Mouse (Mus musculus) heart, adult 18-20 months (tissue): ENCODE data around the gene Zdhhc16. TPM values are rescaled to one million over a fixed set of nuclear protein-coding genes. Genes with fewer than 3 reads are reported as not detected.

Experiments used
- DNase-seq, 2 experiments: peaks; one replicate each; pipeline ENCODE4 v3.0.0; 2021 to 2022; ENCODE audit warnings: mixed read lengths in 1 of 2
- long read RNA-seq, 2 experiments: library from polyadenylated mRNA; stranded (forward); transcript quantifications; one replicate each; pipeline ENCODE4 v2.0.0; 2021
- total RNA-seq, 2 experiments: library from RNA; stranded (reverse); gene quantifications; 2 replicates each; pipeline ENCODE4 v1.2.3; 2021

Zdhhc16 gene
- total RNA-seq, result 10 to 100 TPM; 12.9 to 14.0 TPM
- long read RNA-seq, experiment 1, partial matches to known transcripts, result 0 of 12 reads
- long read RNA-seq, experiment 1, other reads (novel, unspliced or antisense), result 9 of 12 reads
- long read RNA-seq, experiment 2, partial matches to known transcripts, result 0 of 4 reads
- long read RNA-seq, experiment 2, other reads (novel, unspliced or antisense), result 2 of 4 reads

DNA sequence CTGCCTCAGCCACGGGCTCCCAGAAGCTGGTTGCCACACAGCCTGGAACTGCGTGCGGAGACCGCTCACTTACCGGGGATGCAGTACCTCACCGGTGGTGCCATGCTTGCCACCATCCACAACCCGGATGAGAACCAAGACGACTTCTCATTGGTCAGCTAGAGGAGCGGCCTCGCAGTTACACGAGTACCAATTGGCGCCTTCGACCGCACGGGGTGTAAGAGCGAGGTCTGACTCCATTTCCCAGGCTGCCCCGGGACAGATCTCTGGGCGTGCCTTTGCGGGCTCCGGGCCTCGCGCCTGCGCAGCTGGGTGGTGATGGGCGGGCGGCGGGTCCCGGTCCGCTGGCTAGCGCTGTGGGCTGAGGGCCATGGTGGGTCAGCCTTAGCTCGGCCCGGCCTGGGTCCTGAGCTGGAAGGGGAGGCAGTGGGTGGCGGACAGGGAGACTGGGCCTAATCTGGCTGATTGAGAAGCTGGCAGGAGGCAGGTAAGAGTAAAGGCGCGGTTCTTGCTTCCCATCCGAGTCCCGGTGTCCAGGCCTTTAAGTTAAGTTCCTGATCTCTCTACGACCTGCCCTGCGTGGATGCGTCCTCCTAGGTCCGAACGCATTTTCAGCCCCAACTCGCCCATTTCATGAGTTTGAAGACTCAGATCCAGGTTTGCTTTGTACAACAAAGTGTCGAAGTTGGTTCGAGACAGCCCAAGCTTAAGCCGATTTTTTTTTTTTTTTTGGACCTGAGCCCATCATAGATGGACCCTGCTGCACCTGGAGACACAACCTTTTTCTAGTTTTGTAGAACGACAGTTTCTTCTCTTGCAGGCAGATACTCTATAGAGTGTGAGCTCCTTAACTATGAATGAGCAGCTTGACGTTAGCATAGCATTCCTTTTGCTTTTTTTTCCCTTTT, at the start of gene Zdhhc16, which contains the start of gene Exosc1:
Zdhhc16 (plus strand) TSS at position 302 of the 908 bp plus-strand sequence.
Exosc1 (minus strand) TSS at position 245 of the 908 bp plus-strand sequence.
- DNase-seq, result peak; percentile 99

- no peak for DNase-seq
Measured at GRCm38 (mm10) chr19:41883882-41884281, 49.4 kb upstream of the Zdhhc16 start.

DNA sequence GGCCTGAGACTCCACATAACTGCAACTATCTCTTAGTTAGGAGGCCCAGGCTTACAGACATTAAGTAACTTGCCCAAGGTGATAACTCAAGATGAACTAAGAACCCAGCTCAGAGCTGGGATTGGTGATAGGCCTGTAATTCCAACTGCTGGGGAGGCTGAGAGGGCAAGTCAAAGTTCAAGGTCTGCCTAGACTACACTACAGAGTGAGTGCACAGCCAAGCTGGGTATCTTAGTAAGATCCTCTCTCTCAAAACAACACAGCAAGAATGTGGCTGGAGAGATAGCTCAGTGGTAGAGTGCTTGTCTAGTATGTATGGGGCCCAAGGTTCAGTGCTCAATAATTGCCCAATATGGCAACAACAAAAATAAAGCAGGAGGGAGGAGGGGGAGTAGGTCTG, 45.1 kb upstream of the Zdhhc16 start:
- DNase-seq, result no peak

- DNase-seq, result peak in 1 of 2 experiments; percentile 24
Measured at GRCm38 (mm10) chr19:41894959-41895358, 38.3 kb upstream of the Zdhhc16 start.

DNA sequence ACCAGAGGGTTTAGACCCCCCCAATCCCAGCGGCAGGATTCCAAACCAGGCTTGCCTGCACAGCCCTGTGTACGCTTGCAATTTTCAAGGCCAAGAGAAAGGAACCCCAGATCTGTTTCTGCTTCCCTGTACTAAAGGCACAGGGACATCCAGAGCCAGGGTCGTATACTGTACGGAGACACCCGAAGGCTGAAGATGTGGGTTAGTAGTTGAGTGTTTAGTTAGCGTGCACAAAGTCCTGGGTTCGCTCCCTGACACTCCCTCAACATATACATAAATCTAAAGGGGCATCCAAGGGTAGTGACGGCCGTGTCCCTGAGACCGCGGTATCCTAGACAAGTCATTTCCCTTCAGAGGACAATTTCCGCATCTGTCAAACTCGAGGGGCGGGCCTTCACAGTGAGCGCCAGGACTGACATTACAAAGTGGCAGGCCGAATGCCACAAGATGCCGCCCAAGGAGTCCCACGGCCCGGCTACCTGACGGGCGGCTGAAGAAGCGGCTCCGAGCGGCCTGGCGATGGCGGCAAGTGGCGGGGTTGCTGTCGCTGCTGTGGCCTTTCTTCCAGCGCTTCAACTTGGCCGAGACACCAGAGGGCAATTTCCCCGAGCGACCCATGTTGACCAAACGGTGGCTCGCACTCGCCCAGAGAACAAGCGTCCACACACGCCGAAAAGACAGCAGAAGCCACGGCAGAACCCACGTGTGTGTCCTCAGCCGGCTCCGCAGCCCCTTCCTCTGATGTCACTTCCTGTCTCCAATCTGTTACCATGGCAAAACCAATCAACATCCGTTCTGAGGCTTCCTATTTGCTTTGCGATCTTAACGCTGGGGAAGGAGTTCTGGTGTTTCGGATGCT, 37.6 kb upstream of the Zdhhc16 start, which contains the start of gene Rrp12:
Rrp12 (minus strand) TSS at position 714 of the 859 bp plus-strand sequence.
- DNase-seq, result peak; percentile 91 to 93

DNA sequence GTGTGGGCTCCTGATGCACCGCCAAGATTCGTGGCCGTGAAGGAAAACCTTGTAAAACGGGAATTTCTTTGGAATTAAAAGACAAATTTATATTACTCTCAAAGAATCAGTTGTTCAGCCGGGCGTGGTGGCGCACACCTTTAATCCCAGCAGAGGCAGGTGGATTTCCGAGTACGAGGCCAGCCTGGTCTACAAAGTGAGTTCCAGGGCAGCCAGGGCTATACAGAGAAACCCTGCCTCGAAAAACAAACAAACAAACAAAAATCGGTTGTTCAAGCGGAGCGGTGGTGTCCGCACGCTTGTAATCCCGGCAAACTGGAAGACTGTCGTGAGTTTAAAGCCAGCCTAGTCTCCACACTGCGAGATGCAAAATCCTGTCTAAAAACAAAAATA, 37.0 kb upstream of the Zdhhc16 start:
- no peak for DNase-seq

DNA sequence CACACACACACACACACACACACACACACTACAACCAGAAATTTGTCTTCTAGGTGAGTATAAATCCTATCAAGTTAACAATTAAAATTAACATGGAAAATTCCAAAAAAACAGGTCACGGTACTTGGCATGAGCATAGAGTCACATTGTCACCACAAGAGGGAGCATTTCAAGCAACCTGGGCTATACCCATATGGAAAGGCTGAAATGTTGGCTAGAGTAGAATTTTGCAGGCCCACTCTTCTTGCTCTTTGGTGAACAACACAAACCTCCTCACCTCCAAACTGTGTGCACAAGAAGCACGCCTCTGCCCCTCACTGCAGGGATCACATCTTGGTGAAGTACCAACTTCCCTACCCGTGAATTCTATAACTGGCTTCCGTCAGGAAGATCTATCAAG, 34.4 kb upstream of the Zdhhc16 start:
- peak; percentile 21 to 51 for DNase-seq

DNA sequence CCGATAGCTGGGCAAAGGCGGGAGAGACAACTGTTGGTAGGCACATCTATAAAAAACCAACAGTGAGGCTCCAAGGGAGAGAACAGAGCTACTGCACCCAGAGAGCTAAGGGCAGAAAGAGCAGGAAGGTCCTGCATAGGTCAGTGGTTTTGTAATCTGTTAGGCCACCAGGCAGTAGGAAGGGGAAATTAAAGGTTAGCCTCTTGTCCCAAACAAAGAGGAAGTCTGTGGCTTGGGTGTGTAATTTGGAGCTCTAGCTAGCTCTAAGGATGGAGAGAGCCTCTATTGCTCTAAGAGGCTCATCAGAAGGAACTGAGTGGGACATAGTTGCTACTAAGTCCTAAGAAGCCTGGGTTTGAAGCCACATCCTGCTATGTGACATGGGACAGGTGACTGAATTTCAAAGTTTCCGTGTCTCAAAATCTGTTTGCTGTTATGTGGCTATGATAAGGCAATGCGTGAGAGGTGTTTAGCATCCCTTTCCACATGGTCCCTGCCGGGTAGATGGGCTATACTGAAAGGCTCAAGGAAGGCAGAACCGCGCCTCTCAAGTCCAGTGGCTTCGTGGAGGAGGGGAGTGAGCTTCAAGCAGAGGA, 32.7 kb upstream of the Zdhhc16 start:
- no peak for DNase-seq

DNA sequence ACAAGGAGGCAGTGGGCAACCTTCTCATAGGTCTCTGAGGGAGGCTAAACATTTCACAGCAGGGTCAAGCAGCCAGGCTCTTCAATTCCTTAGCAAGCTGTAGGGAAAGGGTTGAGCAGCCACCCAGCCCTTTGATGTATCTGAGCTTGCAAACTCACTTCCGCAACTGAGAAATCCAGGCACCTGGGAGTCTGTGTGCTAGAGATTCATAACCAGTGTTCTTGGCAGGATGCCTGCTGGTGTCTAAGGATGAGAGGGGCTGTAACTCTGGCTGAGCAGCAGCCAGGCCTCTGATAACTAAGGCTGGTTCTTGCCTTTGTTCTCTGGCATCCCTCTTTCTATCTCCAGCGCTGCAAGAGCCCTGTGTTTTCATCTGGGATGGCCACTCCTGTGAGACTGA, 31.6 kb upstream of the Zdhhc16 start:
- DNase-seq, result no peak

DNA sequence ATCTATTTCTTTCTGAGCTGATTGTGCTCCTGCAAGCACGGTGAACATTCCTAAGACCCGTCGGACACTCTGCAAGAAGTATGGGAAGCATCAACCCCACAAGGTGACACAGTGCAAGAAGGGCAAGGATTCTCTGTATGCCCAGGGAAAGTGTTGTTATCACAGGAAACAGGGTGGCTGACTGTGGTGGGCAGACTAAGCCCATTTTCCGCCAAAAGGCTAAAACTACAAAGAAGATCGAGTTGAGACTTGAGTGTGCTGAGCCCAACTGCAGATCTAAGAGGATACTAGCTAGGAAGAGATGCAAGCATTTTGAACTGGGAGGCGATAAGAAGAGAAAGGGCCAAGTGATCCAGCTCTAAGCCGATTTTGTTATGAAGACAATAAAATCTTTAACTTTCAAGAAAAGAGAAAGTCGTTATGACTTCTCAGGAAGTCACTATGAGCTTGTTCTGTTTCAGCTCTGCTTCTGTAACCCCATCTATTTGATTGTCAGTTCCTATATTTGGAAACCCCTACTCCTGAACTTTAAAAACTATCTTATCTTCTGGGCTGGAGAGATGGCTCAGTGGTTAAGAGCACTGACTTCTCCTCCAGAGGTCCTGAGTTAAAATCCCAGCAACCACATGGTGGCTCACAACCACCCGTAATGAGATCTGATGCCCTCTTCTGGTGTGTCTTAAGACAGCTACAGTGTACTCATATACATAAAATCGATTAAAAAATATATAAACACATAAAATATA, 30.3 kb upstream of the Zdhhc16 start:
- DNase-seq, result no peak

DNA sequence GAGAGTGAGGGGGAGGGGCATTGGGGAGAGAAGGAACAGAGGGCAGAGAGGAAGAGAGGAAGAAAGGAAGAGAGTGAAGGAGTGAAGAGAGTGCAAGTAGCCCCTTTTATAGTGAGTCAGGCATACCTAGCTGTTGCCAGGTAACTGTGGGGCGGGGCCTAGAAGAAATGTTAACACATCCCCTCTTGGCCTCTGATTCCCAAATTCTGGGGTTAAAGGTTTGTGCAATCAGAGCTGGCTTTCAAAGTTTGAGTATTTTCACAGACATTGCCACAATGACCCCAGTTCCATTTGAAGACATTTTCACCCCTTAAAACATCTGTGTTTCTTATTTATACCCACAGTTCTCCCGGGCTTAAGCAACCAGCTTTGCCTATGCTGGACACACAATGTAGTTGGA, 28.0 kb upstream of the Zdhhc16 start:
- DNase-seq, result no peak

DNA sequence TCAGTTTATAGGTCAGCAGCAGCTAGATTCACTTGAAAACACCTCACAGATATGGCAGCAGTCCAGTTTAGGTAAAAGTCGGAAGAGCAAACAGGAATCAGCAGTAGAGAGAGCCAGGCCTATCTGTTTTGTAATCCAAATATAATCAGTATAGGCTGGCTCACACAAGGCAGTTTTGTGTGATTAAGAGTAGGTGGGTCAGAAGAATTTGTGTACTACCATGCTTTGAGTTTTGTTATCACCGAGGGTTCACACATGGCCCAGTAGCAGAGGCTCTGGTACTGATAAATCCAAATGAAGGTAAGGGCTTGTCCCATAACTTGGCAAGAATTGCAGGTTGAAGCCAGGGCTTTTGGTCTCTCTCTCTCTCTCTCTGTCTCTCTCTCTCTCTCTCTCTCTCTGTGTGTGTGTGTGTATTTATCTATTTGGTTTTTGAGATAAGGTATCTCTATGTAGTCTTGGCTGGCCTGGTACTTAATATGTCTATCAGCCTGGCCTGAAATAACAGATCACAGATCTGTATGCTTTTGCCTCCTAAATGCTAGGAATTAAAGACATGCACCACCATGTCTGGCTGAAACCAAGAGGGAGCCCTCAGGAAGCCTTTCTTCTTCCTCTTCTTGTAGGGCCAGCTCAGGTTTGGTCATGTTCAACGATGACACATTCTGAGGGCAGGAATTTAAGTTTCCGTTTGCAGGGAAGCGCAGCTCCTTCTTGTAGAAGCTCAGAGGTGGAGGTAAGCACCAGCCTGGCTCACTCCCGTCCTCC, 26.8 kb upstream of the Zdhhc16 start:
- DNase-seq, result no peak

DNA sequence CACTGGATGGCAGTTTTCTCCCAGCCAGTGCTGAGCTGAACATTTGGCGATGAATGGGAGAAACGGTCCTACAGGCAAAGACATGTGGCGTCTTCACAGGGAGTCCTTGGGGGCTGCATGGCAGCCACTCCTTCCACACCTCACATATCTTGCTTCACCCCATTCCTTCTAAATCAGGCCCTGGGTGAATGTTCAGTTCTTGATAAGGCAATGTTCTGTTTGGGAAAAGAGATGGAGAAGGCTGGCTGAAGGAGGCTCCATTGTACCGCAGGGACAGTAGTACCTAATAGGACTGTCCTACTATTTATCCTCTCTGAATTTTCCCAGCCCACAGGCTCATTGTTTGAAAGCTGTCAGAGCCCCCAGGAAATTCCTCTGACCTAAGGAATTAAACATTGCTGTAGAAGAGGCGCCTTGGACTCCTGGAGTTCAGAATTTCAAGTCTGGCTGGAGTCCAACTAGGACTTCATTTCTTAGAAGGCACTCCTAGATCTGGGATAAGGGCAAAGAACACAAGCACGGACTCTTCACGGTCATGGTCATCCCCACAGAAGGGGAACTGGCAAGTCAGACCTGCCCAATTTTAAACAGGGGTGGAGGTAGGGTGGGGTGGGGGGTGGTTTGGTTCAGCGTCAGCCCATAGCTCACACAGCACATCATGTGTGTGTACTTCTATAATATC, 26.1 kb upstream of the Zdhhc16 start:
- DNase-seq, result no peak

DNA sequence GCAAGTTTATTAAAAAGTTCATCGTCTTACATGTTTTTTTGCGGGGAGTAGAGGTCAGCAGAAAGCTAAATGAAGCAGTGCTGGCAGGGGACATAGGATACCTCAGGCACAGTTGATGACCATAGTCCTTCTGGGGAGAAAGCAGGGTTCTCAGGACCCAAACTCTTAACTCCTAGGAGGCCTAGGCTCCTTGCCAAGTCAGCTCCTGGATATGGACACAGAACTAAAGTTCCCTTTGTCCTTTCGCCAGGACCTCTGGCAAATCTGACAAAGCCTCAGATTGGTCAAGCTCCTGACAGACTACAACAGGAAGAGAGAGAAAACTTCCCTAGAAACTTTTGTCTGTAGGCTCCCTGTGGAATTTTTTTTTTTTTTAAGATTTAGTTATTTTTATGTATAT, 24.5 kb upstream of the Zdhhc16 start:
- DNase-seq, result no peak

- no peak for DNase-seq
Measured at GRCm38 (mm10) chr19:41910396-41910795, 22.9 kb upstream of the Zdhhc16 start.

- peak; percentile 95 to 98 for DNase-seq
Measured at GRCm38 (mm10) chr19:41911178-41912073, 21.9 kb upstream of the Zdhhc16 start, which contains the start of gene Pgam1. Pgam1 (plus strand) TSS chr19:41911923.

- peak; percentile 61 to 68 for DNase-seq
Measured at GRCm38 (mm10) chr19:41912121-41913080, 20.9 kb upstream of the Zdhhc16 start.
